Mouse (Mus musculus) layer of hippocampus, postnatal 25 days (tissue): ENCODE measurements around the gene Otp. TPM values are rescaled to one million over a fixed set of nuclear protein-coding genes. Genes with fewer than 3 reads are reported as not detected.

Source experiments
- DNase-seq, 2 experiments: peaks; one replicate each; pipeline ENCODE4 v3.0.0; 2022; ENCODE audit warnings: mixed read lengths in 2 of 2, low spot score in 1 of 2; ENCODE audit errors: extremely low spot score in 1 of 2
- total RNA-seq, 2 experiments: library from RNA; stranded (reverse); gene quantifications; 2 replicates each; pipeline ENCODE4 v1.2.3; 2021

Otp gene
- total RNA-seq: not detected

DNA sequence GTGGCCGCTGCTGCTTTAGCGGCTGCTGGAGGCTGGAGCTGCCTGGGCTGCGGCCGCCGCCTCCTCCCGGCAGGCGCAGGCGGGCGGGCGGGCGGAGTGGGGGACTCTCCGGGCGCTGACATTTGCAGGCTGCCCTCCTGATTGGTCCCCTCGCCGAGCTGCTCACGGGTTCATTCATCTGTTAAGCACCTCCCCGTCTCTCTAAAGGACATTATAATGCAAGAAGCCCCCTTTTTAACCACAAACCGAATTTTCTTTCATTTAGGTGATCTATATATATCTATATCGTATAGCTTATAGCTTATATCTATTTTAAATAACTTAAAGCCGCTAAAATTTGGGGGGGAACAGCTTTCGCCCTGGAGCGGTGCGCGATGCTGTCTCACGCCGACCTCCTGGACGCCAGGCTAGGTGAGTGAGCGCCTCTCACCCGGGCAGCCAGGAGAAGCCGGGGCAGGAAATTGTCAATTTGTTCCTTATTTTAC lies at the start of gene Otp:
Gene Otp (plus strand): TSS at position 207 of the 485 bp plus-strand sequence.
- DNase-seq: peak in 1 of 2 experiments; percentile 8

DNA sequence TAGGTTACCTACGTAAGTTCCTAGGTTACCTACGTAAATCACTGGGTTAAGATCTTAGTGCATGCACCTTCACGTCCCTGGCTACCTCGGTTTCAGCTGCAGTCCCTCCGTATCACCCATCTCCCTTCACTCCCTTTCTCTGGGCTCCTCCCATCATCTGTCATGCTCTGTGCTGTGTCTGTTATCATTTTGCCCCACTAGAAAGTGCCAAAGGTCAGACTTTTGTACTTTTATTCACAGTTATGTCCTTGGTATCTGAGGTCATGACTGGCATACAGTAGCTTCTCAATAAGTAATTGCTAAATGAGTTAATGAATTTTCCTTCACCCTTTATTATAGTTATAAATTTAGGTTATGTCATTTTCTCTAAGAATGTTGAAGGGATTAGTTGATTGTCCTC lies 49.0 kb upstream of the Otp start:
- DNase-seq: no peak

DNA sequence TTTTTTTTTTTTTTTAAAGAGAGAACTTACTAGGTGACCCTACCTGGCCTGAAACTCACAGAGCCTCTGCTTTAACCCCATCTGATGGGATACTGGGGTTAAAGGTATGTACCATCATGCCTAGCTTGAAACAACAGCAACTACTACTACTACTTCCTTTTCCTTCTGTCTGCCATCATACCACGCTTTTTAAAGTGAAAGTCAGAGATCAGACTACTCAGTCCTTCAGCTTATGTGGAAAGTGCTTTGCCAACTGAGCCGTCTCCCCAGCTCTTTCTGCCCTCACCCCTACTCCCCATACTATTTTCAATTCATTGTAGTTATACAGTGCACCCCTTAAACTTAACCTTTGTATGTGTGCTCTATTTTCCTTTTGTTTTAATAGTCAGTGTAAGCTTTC lies 48.4 kb upstream of the Otp start:
- DNase-seq: no peak

DNA sequence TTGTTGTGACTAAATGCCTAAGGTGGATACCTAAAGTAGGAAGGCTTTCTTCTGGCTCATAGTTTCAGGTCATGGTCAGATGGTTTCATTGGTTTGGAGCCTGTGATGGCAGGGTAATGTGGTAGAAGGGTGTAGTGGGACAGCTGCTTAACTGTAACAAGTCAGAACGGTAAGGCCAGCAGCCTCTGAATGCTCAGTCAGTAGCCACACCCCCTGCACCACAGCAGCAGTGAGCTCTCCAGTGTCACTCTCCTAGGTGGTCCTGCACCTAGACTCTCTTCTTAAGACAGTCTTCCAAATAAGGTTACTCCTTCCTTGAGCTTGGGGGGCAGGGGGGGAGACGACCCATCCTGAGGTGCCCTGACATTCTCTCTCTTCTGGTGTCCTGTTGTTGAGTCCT lies 47.6 kb upstream of the Otp start:
- no peak for DNase-seq

DNA sequence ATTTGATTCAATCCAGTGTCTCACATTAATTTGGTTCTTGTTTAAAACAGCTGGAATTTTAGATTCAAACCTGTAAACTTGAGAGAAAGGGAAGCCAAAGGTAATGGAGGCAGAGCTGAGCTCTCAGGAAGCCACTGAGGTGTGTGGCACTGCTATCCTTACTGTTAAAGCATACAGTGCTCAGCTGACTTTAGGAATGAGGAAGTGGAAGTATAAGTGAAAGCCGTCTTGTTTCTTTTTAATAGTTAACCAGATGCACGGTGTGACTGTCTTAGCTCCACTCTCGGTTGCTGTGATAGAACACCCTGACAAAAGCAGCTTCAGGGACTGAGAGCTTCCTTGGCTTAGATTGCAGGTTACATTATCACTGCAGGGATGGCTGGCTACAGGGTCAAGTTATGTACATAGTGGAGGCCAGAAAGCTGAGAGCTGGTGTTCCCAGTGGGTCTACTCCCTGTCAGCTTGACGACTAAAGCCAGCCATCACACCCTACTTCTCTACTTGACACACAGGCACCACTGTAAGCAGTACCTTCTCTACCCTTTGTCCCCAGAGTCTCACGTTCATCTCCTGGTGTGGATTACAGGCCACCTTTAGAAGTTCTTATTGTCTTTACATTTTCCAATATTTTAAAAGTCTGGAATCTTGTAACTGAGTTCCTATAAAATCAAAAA lies 37.2 kb upstream of the Otp start:
- DNase-seq: no peak

DNA sequence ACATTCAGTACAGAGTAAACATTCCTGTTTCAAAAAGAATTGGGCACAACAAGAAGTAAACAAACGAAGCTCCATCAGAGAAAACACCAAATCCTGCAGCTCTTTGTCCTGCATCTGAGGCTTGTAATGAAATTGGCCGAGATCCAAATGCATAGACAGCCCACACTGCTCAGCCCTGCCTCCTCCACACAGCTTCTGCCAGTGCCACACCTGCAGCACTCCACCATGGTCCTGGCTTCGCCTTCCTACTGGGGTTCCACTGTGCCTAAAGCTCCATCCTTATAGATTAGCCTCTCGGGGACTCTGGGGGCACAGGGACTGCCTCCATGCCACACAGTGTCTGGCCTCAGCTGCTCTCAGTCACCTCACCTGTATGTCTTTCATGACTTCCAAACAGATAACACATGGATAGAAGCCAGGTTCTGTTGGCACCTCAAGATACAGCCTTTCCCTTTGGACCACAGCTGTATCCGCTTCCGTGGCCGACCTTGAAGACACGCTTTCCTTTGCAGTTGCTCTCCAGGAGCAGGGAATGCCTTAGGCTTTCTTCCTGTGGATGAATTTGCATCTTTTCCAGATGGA lies 36.6 kb upstream of the Otp start:
- DNase-seq: no peak

DNA sequence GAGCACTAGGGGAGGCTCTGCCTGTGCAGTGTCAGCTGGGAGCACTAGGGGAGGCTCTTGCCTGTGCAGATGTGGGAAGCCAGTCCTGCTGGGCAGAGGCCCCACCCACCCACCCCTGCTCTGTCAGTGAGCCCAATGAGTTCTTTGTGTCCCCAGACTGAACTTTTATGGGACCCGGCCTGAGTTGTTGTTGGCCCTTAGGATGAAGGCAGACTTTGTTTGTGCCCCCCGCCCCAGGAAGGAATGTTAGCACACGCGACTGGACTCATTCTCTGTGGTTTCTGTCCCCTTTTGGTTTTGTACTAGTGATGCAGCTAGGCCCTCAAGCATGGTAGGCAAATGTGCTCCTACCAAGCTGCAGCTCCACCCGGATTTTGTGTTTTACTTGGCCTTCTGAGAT lies 32.2 kb upstream of the Otp start:
- no peak for DNase-seq

DNA sequence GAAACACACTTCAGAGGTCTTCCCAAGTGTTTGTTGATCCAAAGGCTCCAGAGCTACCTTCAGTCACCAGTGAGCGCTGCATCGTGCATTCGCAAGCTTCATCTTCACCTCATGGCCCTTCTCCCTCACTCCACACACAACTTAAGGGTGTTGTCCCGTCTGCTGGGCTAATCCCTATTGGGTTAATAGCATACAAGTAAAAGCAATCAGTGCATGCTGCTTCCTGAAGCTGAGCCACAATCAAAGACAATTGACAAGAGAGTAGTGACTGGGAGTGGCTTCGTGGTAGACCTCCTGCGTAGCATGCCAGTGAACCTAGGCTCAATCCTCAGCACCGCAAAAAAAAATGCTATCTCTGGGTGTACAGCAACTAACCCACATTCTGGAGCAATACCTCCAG lies 27.5 kb upstream of the Otp start:
- no peak for DNase-seq

DNA sequence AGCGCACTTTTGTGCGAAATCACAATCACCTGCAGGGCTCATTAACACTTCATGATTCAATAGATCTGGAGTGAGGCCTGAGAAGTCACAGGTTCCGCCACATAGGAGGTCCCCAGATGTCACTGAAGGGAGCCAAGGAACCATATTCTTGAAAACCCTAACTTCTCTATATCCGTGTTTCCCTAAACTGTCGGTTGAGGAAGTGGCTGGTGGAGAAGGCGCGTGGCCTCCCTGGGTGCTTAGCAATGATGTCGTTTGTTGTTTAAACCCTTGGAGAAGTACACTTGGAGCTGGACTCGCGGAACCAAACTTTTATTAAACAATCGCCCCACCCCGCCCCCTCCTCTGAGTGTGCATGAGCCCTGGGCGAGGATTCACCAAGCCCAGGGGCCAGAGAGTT lies 26.1 kb upstream of the Otp start:
- DNase-seq: no peak

DNA sequence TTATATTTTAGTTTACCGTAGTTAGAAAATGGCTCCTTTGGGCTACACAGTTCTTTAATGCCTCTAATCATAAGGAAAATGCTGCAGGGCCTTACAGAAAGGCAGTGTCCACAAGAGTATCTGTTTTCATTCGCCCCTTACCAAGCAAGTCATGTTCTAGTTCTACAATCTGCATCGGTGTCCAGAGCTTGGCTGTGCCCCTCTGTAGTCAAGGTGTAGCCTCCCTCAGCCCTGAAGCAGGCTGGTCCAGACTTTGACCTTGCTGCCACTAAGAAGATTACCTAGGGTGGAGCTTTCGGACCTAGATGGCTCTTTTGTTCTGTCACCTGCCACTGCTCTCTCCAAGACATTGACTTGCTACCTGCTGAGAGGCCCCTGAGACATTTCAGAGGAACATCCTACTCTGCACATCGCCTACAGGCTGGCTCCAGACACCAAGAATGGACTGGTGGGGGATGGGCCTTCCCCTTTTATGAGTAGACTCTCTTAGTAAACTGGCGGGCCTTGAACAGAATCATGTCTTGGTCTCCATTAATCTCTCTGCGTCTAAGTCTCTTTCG lies 17.3 kb upstream of the Otp start:
- no peak for DNase-seq

DNA sequence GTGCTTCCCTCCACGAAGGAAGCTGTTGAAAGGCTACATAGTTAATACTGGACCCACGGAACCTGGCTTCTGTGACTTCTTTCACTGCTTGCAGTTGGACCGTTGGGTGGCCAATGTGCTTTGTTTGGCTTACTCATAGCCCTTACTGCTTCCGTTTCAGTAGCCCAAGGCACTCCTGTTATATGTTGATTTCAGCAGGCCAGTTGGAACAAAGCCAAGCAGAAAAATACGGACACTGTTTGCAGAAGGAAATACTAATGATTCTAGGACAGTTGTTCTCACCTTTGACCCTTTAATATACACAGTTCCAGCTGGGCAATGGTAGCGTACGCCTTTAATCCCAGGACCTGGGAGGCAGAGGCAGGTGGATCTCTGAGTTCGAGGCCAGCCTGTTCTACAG lies 16.1 kb upstream of the Otp start:
- DNase-seq: no peak

DNA sequence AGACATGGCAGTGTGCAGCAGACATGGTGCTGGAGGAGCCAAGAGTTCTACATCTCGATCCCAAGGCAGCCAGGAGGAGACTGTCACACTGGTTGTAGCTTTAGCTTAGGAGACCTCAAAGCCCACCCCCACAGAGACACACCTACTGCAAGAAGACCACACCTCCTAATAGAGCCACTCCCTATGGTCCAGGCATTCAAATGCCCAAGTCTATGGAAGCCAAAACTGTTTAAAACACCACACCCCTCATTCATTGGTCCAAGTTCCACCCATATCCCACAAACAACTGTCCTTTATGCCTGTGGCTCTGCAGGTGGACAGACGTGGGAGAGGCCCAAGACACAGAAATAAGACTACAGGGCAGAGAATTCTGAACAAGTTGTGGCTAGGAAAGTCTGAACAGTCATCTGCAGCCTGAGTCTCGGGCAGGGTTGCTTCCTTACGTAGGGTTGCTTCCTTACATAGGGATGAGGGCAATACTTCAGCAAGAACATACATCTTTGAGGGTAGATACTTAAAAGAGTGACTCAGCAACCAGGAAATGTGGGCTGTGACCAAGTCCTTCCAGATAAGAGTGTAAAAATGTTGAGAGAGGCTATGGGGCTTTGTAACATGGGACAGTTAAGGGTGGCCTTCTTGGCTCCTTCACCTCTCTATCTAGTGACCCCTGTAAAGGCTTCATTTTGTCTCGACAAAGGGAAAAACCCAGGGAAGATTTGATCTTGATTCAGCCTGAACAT lies 12.7 kb upstream of the Otp start:
- no peak for DNase-seq

DNA sequence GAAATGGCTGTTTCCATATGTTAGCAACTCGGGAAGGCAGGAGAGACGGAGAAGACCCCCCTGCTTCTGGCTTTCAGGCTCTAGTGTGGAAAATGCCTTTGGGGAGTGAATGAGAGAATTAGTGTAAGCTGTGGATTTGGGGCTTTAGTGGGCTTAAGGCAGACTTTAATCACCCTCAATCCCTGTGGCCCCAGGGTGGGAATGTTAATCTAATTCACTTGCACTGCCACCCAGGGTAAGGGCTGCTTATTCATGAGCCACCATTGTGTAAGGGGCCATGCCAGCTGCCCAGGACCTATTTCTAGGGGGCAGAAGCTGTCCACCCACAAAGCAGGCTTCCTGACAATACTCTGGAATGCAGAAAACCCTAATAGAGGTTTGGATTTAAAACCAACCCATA lies 8.5 kb upstream of the Otp start:
- no peak for DNase-seq

DNA sequence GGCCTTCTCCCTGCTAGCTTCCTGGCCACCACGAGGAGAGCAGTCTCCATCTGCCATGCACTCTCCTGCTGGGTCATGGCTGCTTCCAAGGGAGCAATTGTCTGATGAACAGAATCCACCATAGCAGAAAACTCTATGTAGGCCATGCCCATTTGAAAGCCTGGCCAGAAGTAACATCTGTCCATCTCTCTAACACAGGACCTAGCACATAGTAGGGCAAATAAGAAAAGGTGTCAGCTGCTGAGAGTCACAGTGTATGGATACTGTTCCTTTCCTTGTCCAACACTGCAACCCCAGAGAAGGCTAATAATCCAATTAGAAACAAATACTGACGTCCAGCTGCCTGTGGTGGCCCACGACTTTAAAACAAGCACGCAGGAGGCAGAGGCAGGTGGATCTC lies 7.6 kb upstream of the Otp start:
- no peak for DNase-seq

DNA sequence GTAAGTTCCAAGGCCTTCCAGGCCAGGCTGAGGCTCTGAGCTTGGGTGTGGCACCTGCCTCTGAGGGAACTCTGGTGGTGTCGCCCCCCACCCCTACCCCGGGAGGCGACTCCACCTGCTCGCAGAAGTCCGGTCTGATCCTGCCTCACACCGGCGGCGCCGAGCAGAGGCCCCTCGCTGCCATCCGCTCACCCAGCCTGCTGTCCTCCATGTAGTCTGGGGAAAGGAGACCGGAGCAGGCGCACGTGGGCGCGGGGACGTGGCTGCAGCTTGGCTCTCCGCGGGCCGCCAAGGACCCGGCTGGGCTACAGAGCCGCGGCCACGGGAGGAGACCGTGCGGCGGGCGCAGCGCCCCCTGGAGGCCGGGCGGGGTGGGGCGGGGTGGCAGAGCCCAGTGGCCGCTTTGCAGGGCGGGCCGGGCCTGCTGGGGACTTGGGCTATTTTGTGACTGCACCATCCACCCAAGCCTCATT lies 6.9 kb upstream of the Otp start:
- peak in 1 of 2 experiments; percentile 16 for DNase-seq

DNA sequence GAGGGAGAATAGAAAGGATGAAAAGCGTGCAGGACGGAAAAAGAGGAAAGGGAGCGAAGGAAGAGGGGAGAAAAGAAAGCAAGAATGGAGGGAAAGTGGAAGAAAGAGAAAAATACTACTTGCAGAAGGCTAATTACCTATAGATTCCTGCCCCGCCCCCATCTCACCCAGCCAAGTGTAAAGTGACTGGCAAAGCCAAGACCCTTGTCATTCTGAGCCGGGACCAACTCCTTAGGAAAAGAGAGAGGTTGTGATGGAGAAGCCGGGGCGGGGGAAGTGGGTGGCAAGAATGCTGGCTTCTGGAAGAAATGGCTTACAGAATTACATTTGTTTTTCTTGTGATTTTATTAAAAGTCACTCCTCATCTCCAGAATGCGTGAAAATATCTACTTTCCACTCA lies 5.9 kb upstream of the Otp start:
- DNase-seq: no peak

DNA sequence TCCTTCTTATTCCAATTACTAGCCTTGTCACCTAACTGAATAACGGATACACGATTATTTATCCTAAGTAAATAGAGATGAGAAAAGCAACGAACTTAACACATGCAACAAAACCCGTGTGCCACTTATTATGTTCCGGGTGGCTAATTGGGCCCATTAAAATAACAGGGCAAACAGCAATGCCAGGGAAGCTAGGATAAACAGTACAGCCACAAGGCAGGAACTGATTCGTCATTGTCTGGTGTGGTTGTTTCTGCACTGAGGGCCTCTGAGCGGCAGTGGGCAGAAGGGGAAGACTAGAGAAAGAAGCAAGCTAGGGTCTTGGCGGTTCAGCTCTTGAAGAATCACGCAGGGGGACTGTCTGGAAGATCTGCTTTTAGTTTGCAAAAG lies 5.3 kb upstream of the Otp start:
- DNase-seq: no peak

DNA sequence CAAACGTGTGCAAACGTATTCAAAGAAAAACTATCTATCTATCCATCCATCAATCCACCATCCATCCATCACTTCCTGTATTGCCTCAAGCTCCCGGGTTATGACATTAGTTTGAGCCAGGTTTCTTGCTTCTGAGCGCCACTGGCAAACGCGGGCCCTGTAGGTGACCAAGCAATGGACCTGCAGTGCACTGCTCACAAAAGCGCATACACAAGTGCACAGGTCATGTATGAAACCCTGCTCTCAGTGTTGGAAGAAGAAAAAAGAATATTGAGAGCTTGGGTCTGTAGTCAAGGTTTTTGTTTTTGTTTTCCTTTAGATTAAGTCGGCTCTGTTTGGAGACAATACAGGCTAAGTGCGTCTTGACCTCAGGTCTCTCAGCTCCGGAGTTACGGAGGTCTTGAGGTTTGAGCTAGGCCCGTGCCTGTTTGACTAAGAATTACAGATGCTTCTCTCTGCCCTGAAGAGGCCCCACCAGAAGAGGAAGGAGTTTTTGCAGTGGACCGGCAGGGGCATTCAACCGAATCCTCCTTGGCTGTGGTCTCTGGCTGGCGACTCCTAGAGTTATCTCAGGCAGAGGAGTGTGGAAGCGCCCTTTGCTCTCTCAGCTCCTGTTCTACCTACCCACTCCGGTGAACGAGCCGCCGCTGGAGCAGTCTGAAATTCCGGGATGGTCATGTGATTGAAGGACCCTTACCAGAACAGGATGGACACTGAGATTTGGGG lies 4.8 kb upstream of the Otp start:
- DNase-seq: no peak

DNA sequence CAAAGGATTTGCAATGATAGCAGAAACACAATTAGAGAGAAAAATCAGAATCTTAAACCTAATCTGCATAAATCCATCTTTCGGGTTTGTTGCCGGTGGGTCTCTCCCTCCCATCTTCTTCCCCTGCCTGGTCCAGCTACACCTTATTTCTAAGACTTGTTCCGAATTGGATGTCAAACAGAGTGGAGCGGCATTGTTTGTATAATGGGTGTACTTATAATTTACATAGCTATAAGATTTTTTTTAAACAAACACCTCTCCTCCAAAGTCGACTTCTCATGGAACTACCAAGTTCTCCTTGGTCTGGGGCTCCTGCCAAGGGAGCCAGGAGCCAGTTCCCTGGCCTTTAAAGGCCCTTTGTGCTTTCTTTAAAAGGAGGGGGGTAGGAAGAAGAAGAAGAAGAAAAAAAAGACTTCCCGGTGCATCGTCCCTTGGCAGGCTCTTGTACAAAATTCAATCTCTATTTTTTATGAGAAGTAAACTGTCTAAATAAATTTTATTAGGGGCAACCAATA lies 3.5 kb upstream of the Otp start:
- DNase-seq: no peak

DNA sequence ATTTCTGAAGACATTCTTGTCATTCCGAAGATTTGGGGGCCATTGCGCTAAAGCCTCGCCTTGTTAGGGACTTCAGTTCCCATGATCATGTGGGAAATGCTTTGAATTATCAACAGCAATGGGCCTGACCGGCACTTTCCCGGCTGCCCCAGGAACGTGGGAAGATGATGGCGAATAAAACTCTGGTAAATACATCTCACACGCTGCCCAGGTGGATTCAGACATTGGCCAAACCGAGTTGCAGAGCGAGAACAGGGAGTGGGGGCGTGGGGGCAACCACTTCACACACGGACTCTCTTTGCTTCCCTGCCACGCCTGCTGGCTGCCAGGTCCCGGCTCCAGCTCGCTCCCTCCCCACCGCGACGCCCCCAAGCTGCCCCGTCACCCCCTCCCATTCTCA lies 3.0 kb upstream of the Otp start:
- no peak for DNase-seq
